Mouse (Mus musculus) ES-E14 (cell line): Measurements from ENCODE around the gene Birc7.

ENCODE experiments used
- CHD2 ChIP-seq: IDR thresholded peaks from 2 replicates; pipeline ENCODE4 v1.6.1; 2014; ENCODE audit warnings: mild to moderate bottlenecking, low read depth, low read length, inconsistent platforms
- ZC3H11A ChIP-seq: IDR thresholded peaks from 2 replicates; pipeline ENCODE4 v1.6.1; 2012; ENCODE audit warnings: low read depth, mild to moderate bottlenecking, inconsistent platforms, low read length, borderline replicate concordance
- ZNF384 ChIP-seq: IDR thresholded peaks from 2 replicates; pipeline ENCODE4 v1.6.1; 2012; ENCODE audit warnings: low read depth, low read length, inconsistent platforms

DNA sequence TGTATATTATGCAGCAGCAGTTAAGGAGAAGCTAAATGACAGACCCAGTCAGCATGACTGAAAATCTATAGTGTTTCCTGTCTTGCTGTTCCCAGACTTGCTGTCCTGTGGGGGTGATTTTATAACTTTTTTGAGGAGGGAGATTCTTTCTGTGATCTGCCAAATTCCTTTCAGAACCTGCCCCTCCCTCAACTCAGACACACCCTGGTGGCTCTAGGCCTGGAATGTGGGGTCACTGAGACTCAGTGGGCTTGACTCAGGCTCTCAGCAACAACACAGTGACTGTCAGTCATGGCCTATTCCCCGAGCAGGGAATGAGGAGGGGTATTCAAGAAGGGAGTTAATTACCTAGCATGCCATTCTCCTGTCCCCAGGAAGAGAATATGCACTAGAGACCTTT, 21.1 kb downstream of the Birc7 start:
- TF ChIP-seq CHD2 (no peak), ZC3H11A (no peak), ZNF384 (no peak)
